Mouse (Mus musculus): ENCODE results near the gene Slamf6.

- TF ChIP-seq CTCF (IDR thresholded peaks at IDR 0.05; ENCODE audit: borderline replicate concordance, insufficient read depth, low read depth, low read length) (no peak), POLR2A (IDR thresholded peaks at IDR 0.05; ENCODE audit: borderline replicate concordance, insufficient read depth, low read length) (no peak)
Measured at GRCm38 (mm10) chr1:171948161-171948945, 31.0 kb downstream of the Slamf6 start.

Measured in cerebellum, adult 2 months (tissue).